Comparison of ENCODE assay signal across 24 mouse cellular contexts in genomic region chr14:79890280-79890679, GRCm38 (mm10).
"Had no signal": no experiment of that assay in that cellular context is flagged by ENCODE, and none has a peak within 500 bp of the region (broad histone marks: within the 10 kb centered on the region; RNA-seq: fewer than 3 reads in every experiment).

No protein-coding gene starts in this region.

- DNase-seq: gastrocnemius, postnatal 14 days; gastrocnemius, postnatal 36 days; heart, adult 18-20 months; heart, postnatal 10 days; heart, postnatal 4 days; kidney, adult 18-20 months; kidney, postnatal 10 days; kidney, postnatal 4 days; liver; liver, embryonic 13.5 days had no signal

- H3K27me3 ChIP-seq: heart, embryonic 12.5 days; intestine, embryonic 15.5 days; kidney, embryonic 15.5 days; limb, embryonic 12.5 days; liver, embryonic 13.5 days; liver, embryonic 15.5 days had no signal

- H3K27ac ChIP-seq: heart, embryonic 10.5 days; hindbrain, embryonic 10.5 days; hindbrain, embryonic 12.5 days; hindbrain, embryonic 14.5 days; intestine, embryonic 15.5 days; kidney, embryonic 15.5 days; left cerebral cortex, adult 2 months; limb, embryonic 10.5 days; limb, embryonic 12.5 days; liver, embryonic 13.5 days; liver, embryonic 15.5 days had no signal

- H3K4me3 ChIP-seq: heart, embryonic 10.5 days; heart, embryonic 12.5 days; hindbrain, embryonic 10.5 days; hindbrain, embryonic 12.5 days; intestine, embryonic 15.5 days; kidney, embryonic 15.5 days; left cerebral cortex, adult 2 months; limb, embryonic 10.5 days; limb, embryonic 12.5 days; liver, embryonic 13.5 days; liver, embryonic 15.5 days had no signal

- H3K4me1 ChIP-seq: heart, embryonic 10.5 days; heart, embryonic 12.5 days; hindbrain, embryonic 10.5 days; hindbrain, embryonic 12.5 days; intestine, embryonic 15.5 days; kidney, embryonic 15.5 days; limb, embryonic 10.5 days; liver, embryonic 13.5 days; liver, embryonic 15.5 days had no signal

- H3K36me3 ChIP-seq: heart, embryonic 10.5 days; heart, embryonic 12.5 days; hindbrain, embryonic 10.5 days; hindbrain, embryonic 12.5 days; intestine, embryonic 15.5 days; kidney, embryonic 15.5 days; limb, embryonic 10.5 days; limb, embryonic 12.5 days; liver, embryonic 13.5 days; liver, embryonic 15.5 days had no signal

- H3K4me2 ChIP-seq: heart, embryonic 12.5 days; hindbrain, embryonic 12.5 days; hindbrain, embryonic 14.5 days; intestine, embryonic 15.5 days; kidney, embryonic 15.5 days; limb, embryonic 12.5 days; liver, embryonic 11.5 days; liver, embryonic 13.5 days; liver, embryonic 15.5 days had no signal

- H3K9me3 ChIP-seq: heart, embryonic 10.5 days; heart, embryonic 12.5 days; hindbrain, embryonic 10.5 days; hindbrain, embryonic 12.5 days; intestine, embryonic 15.5 days; kidney, embryonic 15.5 days; limb, embryonic 10.5 days; limb, embryonic 12.5 days; liver, embryonic 13.5 days; liver, embryonic 15.5 days had no signal

- H3K9ac ChIP-seq: heart, embryonic 12.5 days; hindbrain, embryonic 12.5 days; hindbrain, embryonic 14.5 days; intestine, embryonic 15.5 days; kidney, embryonic 15.5 days; limb, embryonic 12.5 days; liver, embryonic 13.5 days; liver, embryonic 15.5 days had no signal

- ATAC-seq: inflammation-experienced regulatory T-cells, adult 6 months; intestine, embryonic 15.5 days; intestine, postnatal 0 days had no signal
